Mouse (Mus musculus): ENCODE data around the gene Ecel1. TPM values are rescaled to one million over a fixed set of nuclear protein-coding genes. Genes with fewer than 3 reads are reported as not detected.

Gene Ecel1
- polyA plus RNA-seq, 1 experiment: 0.22 TPM

- Histone ChIP-seq H3K4me1 (ENCODE audit: control insufficient read depth, insufficient read depth, insufficient read length, low read length) (no peaks in the 10 kb centered on the region), H3K4me3 (ENCODE audit: low read depth, low read length) (no peak overlapping the region), H3K27me3 (ENCODE audit: control insufficient read depth, insufficient read depth, low read length) (peaks cover 13% of the 10 kb centered on the region), H3K27ac (ENCODE audit: insufficient read depth, low read depth, low read length) (no peak overlapping the region), H3K36me3 (ENCODE audit: control insufficient read depth, insufficient read depth, low read length) (no peaks in the 10 kb centered on the region)
- TF ChIP-seq POLR2A (IDR thresholded peaks at IDR 0.05; ENCODE audit: low read depth, low read length) (no peak), CTCF (IDR thresholded peaks at IDR 0.05; ENCODE audit: extremely low read depth, insufficient read length, insufficient replicate concordance, low read depth, low read length) (no peak)
- WGBS: 78% methylated on average over 1 of the region's 1 CpGs
Observed at GRCm38 (mm10) chr1:87171312-87171711, 15.0 kb upstream of the Ecel1 start.

GRCm38 (mm10) chr1:87170458-87170857 lies 14.1 kb upstream of the Ecel1 start:
- TF ChIP-seq POLR2A (IDR thresholded peaks at IDR 0.05; ENCODE audit: low read depth, low read length) (no peak), CTCF (IDR thresholded peaks at IDR 0.05; ENCODE audit: extremely low read depth, insufficient read length, insufficient replicate concordance, low read depth, low read length) (no peak)
- peaks cover 13% of the 10 kb centered on the region for H3K27me3 ChIP-seq (ENCODE audit: control insufficient read depth, insufficient read depth, low read length)
- no peak overlapping the region for H3K4me3 ChIP-seq (ENCODE audit: low read depth, low read length)
- H3K36me3 ChIP-seq (ENCODE audit: control insufficient read depth, insufficient read depth, low read length): no peaks in the 10 kb centered on the region
- no peak overlapping the region for H3K27ac ChIP-seq (ENCODE audit: insufficient read depth, low read depth, low read length)
- no peaks in the 10 kb centered on the region for H3K4me1 ChIP-seq (ENCODE audit: control insufficient read depth, insufficient read depth, insufficient read length, low read length)
- 14% methylated on average over 19 of the region's 19 CpGs for WGBS

GRCm38 (mm10) chr1:87164796-87165184 lies 8.5 kb upstream of the Ecel1 start:
- Histone ChIP-seq H3K27ac (ENCODE audit: insufficient read depth, low read depth, low read length) (no peak overlapping the region), H3K4me3 (ENCODE audit: low read depth, low read length) (no peak overlapping the region), H3K4me1 (ENCODE audit: control insufficient read depth, insufficient read depth, insufficient read length, low read length) (no peaks in the 10 kb centered on the region), H3K36me3 (ENCODE audit: control insufficient read depth, insufficient read depth, low read length) (no peaks in the 10 kb centered on the region), H3K27me3 (ENCODE audit: control insufficient read depth, insufficient read depth, low read length) (peaks cover 9% of the 10 kb centered on the region)
- no peak for TF ChIP-seq CTCF (IDR thresholded peaks at IDR 0.05; ENCODE audit: extremely low read depth, insufficient read length, insufficient replicate concordance, low read depth, low read length)
- TF ChIP-seq POLR2A (IDR thresholded peaks at IDR 0.05; ENCODE audit: low read depth, low read length): no peak
- 57% methylated on average over 9 of the region's 9 CpGs for WGBS

- Histone ChIP-seq H3K4me3 (ENCODE audit: low read depth, low read length) (no peak overlapping the region), H3K27me3 (ENCODE audit: control insufficient read depth, insufficient read depth, low read length) (peaks cover 4% of the 10 kb centered on the region; the same call in 1 of the 2 replicates), H3K4me1 (ENCODE audit: control insufficient read depth, insufficient read depth, insufficient read length, low read length) (no peaks in the 10 kb centered on the region), H3K27ac (ENCODE audit: insufficient read depth, low read depth, low read length) (no peak overlapping the region), H3K36me3 (ENCODE audit: control insufficient read depth, insufficient read depth, low read length) (no peaks in the 10 kb centered on the region)
- 48% methylated on average over 11 of the region's 11 CpGs for WGBS
- TF ChIP-seq CTCF (IDR thresholded peaks at IDR 0.05; ENCODE audit: extremely low read depth, insufficient read length, insufficient replicate concordance, low read depth, low read length): no peak
- no peak for TF ChIP-seq POLR2A (IDR thresholded peaks at IDR 0.05; ENCODE audit: low read depth, low read length)
Observed at GRCm38 (mm10) chr1:87164164-87164795, 8.0 kb upstream of the Ecel1 start.

- WGBS: 66% methylated on average over 3 of the region's 3 CpGs
- no peak for TF ChIP-seq CTCF (IDR thresholded peaks at IDR 0.05; ENCODE audit: extremely low read depth, insufficient read length, insufficient replicate concordance, low read depth, low read length)
- Histone ChIP-seq H3K27ac (ENCODE audit: insufficient read depth, low read depth, low read length) (no peak overlapping the region), H3K4me1 (ENCODE audit: control insufficient read depth, insufficient read depth, insufficient read length, low read length) (peaks cover 1% of the 10 kb centered on the region), H3K27me3 (ENCODE audit: control insufficient read depth, insufficient read depth, low read length) (peaks cover 42% of the 10 kb centered on the region), H3K4me3 (ENCODE audit: low read depth, low read length) (no peak overlapping the region), H3K36me3 (ENCODE audit: control insufficient read depth, insufficient read depth, low read length) (no peaks in the 10 kb centered on the region)
Observed at GRCm38 (mm10) chr1:87159396-87159795, 3.1 kb upstream of the Ecel1 start.

GRCm38 (mm10) chr1:87155531-87156198 lies 656 bp downstream of the Ecel1 start:
- H3K4me3 ChIP-seq (ENCODE audit: low read depth, low read length): no peak overlapping the region
- H3K36me3 ChIP-seq (ENCODE audit: control insufficient read depth, insufficient read depth, low read length): no peaks in the 10 kb centered on the region
- TF ChIP-seq CTCF (IDR thresholded peaks at IDR 0.05; ENCODE audit: extremely low read depth, insufficient read length, insufficient replicate concordance, low read depth, low read length) (no peak), POLR2A (IDR thresholded peaks at IDR 0.05; ENCODE audit: low read depth, low read length) (no peak)
- no peak overlapping the region for H3K27ac ChIP-seq (ENCODE audit: insufficient read depth, low read depth, low read length)
- peaks cover 8% of the 10 kb centered on the region for H3K4me1 ChIP-seq (ENCODE audit: control insufficient read depth, insufficient read depth, insufficient read length, low read length)
- WGBS: 3% methylated on average over 51 of the region's 56 CpGs
- H3K27me3 ChIP-seq (ENCODE audit: control insufficient read depth, insufficient read depth, low read length): peaks cover 56% of the 10 kb centered on the region

- 3% methylated on average over 56 of the region's 58 CpGs for WGBS
- TF ChIP-seq CTCF (IDR thresholded peaks at IDR 0.05; ENCODE audit: extremely low read depth, insufficient read length, insufficient replicate concordance, low read depth, low read length) (no peak), POLR2A (IDR thresholded peaks at IDR 0.05; ENCODE audit: low read depth, low read length) (no peak)
- no peak overlapping the region for H3K27ac ChIP-seq (ENCODE audit: insufficient read depth, low read depth, low read length)
- no peaks in the 10 kb centered on the region for H3K36me3 ChIP-seq (ENCODE audit: control insufficient read depth, insufficient read depth, low read length)
- peaks cover 8% of the 10 kb centered on the region for H3K4me1 ChIP-seq (ENCODE audit: control insufficient read depth, insufficient read depth, insufficient read length, low read length)
- H3K4me3 ChIP-seq (ENCODE audit: low read depth, low read length): peak overlapping the region; percentile 46
- H3K27me3 ChIP-seq (ENCODE audit: control insufficient read depth, insufficient read depth, low read length): peaks cover 56% of the 10 kb centered on the region
Observed at GRCm38 (mm10) chr1:87154501-87155120, 1.7 kb downstream of the Ecel1 start.
